Mouse (Mus musculus) brain, embryonic 18.5 days (tissue): ENCODE measurements around the gene Eps15l1.

Experiments used
- DNase-seq: peaks from one replicate; pipeline ENCODE4 v3.0.0-alpha.2; 2012; ENCODE audit warnings: low read depth, low spot score

Gene Eps15l1

GRCm38 (mm10) chr8:72351405-72352005 is 69.8 kb downstream of the Eps15l1 start:
- DNase-seq: no peak

- no peak for DNase-seq
These were observed 70.5 kb downstream of the Eps15l1 start for GRCm38 (mm10) chr8:72350727-72351126.

GRCm38 (mm10) chr8:72349838-72350237 is 71.4 kb downstream of the Eps15l1 start:
- DNase-seq: no peak

GRCm38 (mm10) chr8:72348956-72349355 is 72.3 kb downstream of the Eps15l1 start:
- no peak for DNase-seq

GRCm38 (mm10) chr8:72348114-72348513 is 73.1 kb downstream of the Eps15l1 start:
- no peak for DNase-seq

- no peak for DNase-seq
These were observed 73.7 kb downstream of the Eps15l1 start for GRCm38 (mm10) chr8:72347553-72347952.

- DNase-seq: no peak
These were observed 77.5 kb downstream of the Eps15l1 start for GRCm38 (mm10) chr8:72343725-72344124.

GRCm38 (mm10) chr8:72342556-72343300 is 78.5 kb downstream of the Eps15l1 start:
- no peak for DNase-seq

- DNase-seq: no peak
These were observed 84.2 kb downstream of the Eps15l1 start for GRCm38 (mm10) chr8:72337034-72337433.

GRCm38 (mm10) chr8:72336273-72336672 is 85.0 kb downstream of the Eps15l1 start:
- no peak for DNase-seq

- DNase-seq: no peak
These were observed 87.1 kb downstream of the Eps15l1 start for GRCm38 (mm10) chr8:72334144-72334641.

GRCm38 (mm10) chr8:72333429-72334143 is 87.7 kb downstream of the Eps15l1 start:
- DNase-seq: no peak

GRCm38 (mm10) chr8:72331631-72332030 is 89.6 kb downstream of the Eps15l1 start:
- DNase-seq: no peak

GRCm38 (mm10) chr8:72330806-72331516 is 90.3 kb downstream of the Eps15l1 start:
- DNase-seq: no peak

GRCm38 (mm10) chr8:72329116-72329515 is 92.1 kb downstream of the Eps15l1 start:
- DNase-seq: no peak

- no peak for DNase-seq
These were observed 96.6 kb downstream of the Eps15l1 start for GRCm38 (mm10) chr8:72324708-72325107.

- DNase-seq: no peak
These were observed 97.1 kb downstream of the Eps15l1 start for GRCm38 (mm10) chr8:72324036-72324706.

GRCm38 (mm10) chr8:72323131-72323725 is 98.0 kb downstream of the Eps15l1 start:
- no peak for DNase-seq

- no peak for DNase-seq
These were observed 98.8 kb downstream of the Eps15l1 start for GRCm38 (mm10) chr8:72322471-72322889.

GRCm38 (mm10) chr8:72321635-72322441 is 99.4 kb downstream of the Eps15l1 start:
- no peak for DNase-seq
